Mouse (Mus musculus) B cell, adult 67 days (primary cell): Measurements from ENCODE around the gene Dhx8. TPM values are rescaled to one million over a fixed set of nuclear protein-coding genes. Genes with fewer than 3 reads are reported as not detected.

ENCODE experiments used
- total RNA-seq, 2 experiments: library from RNA; stranded (reverse); gene quantifications; 4 replicates each; pipeline ENCODE4 v1.2.4; 2023

Dhx8 gene
- total RNA-seq, result 10 to 100 TPM; 79.1 to 84.1 TPM

DNA sequence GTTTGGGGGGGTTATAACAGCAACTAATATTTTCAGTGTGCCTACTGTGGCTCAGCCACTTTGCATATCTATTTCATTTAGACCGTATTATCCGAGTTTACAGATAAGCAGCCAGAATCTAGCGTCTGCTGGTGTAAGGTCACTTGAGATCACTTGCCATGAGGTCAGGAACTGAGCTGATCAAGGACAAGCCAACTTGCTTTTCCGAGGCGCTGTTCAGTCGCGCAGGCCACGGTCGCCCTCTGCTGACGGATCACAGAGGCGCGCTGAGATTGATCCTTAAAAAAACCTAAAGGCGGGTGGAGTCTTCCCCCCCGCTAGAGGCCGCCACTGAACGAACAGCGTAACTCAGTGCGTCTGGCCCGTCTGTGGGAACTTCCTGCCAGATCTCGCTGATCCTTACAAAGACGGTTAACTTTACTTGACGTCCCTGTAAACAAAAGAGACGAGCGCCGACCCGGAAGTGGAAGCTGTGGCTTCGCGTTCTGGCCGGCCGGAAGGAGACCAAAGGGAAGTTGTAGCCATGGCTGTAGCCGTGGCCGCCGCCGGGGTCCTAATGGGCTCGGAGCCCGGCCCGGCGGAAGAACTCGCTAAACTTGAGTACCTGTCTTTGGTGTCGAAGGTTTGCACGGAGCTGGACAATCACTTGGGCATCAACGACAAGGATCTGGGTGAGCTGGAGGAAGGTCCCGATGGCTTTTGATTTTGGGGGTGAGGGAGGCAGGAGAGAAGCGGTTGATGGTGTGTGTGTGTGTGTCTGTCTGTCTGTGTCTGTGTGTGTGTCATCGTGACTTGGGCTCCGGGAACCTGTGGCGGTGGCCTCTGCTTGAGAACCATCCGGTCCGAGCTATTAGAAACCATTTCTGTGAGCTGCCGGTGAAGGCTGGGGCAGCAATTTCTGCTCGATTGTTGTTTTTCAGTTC is at the start of gene Dhx8:
TSS of gene Dhx8 (plus strand) at position 402 of the 923 bp plus-strand sequence.

DNA sequence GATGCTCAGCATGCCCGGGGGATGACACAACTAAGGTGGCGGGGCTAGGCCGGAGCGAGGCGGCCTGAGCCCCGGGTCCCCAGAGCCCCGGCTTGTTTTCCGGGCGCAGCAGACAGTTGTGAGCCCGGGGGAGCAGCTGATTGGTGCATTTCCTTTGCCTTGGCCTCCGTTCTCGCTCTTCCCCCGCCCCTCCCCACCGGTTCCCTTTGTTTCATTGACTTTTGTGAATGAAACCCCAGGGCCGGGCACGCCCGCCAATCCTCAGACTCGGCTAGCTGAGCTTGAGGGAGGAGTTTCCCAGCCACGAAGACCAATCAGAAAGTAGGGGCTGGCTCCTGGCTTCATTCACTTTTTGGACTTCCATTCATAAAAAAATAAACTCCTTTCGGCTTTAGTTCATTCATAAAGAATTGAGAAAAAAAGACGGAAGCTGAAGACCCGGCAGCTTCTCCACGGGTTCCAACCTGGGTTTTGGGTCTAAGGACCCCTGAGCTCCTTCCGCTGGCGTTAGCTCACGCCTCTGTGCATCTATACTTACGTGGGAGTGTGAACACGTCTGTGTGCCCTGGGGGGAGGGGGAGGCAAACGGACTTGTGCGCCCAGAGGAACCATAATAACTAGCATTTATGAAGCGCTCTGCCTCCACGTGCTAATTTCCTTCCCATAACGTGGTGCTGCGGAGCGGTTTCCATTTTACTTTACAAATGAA is 52.6 kb downstream of the Dhx8 start, which contains the start of gene Etv4:
TSS of gene Etv4 (minus strand) at position 229 of the 709 bp plus-strand sequence.

Other genes starting within 250 kb of the Dhx8 start
- gene Brca1, start 181.0 kb upstream of the Dhx8 start, total RNA-seq, result 1 to 10 TPM; 8.8 to 9.8 TPM
- 100 to 1,000 TPM; 128 to 161 TPM for gene Nbr1, start 180.8 kb upstream of the Dhx8 start, total RNA-seq
- 10 to 100 TPM in 1 of 2 experiments, 1 to 10 TPM in 1; 9.5 to 13.6 TPM for gene Tmem106a, start 150.7 kb upstream of the Dhx8 start, total RNA-seq
- gene Gm11634, start 133.7 kb upstream of the Dhx8 start, total RNA-seq, result not detected
- 10 to 100 TPM; 57.8 to 65.9 TPM for gene Rdm1, start 105.7 kb upstream of the Dhx8 start, total RNA-seq
- gene Arl4d, start 67.4 kb upstream of the Dhx8 start, total RNA-seq, result 1 to 10 TPM; 2.2 to 4.6 TPM
- not detected for gene Etv4, start 52.5 kb downstream of the Dhx8 start, total RNA-seq
- under 1 TPM; 0.41 to 0.65 TPM for gene Meox1, start 161.5 kb downstream of the Dhx8 start, total RNA-seq
- not detected for gene Sost, start 234.1 kb downstream of the Dhx8 start, total RNA-seq